Mouse (Mus musculus) cortical plate, adult 2 months (tissue): Measurements from ENCODE around the gene Nrxn2.

Source experiments
- CTCF ChIP-seq: fragments of 200-500 bp; IDR thresholded peaks from 2 replicates; pipeline ENCODE4 v1.5.1; 2011; ENCODE audit warnings: mild to moderate bottlenecking, control low read depth, low read length; ENCODE audit not compliant: insufficient read depth; ENCODE audit errors: extremely low read depth
- POLR2A ChIP-seq: fragments of 200-500 bp; IDR thresholded peaks from 2 replicates; pipeline ENCODE4 v1.6.1; 2011; ENCODE audit warnings: mild to moderate bottlenecking, low read length, control low read depth; ENCODE audit not compliant: insufficient read depth; ENCODE audit errors: extremely low read depth

DNA sequence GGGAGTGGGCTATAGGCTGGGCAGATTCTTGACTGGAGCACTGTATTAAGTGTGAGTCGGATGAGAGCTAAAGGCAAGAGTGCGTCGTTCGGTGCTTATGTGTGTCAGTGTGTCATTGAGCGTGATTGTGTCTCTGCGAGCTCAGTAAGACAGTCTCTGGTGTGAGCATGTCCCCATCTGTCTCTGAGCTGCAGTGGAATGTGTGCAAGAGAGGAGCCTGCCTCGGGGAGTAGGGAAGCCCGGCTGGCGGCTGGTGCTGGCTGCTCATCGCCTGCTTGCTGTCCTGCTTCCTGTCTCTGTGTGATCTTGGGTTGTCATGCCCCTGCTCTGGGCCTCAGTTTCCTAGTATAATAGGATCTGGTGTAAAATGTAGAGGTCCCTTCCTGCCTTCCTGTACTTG is 24.5 kb downstream of the Nrxn2 start:
- TF ChIP-seq CTCF (no peak), POLR2A (no peak)
